Mouse (Mus musculus): ENCODE data around the gene Vmn1r86. TPM values are rescaled to one million over a fixed set of nuclear protein-coding genes. Genes with fewer than 3 reads are reported as not detected.

The Vmn1r86 gene
- not detected for polyA plus RNA-seq (2012; fragmentation: generic; extraction: Trizol)

GRCm38 (mm10) chr7:13119817-13120216 lies at the start of gene Vmn1r86:
Gene Vmn1r86 (minus strand): TSS chr7:13119917.

GRCm38 (mm10) chr7:13159268-13159667 lies 39.6 kb upstream of the Vmn1r86 start, which contains the start of gene Vmn1r88:
Gene Vmn1r88 (plus strand): TSS chr7:13159568.

GRCm38 (mm10) chr7:13140057-13140456 lies 20.3 kb upstream of the Vmn1r86 start, which contains the start of gene Vmn1r87:
Gene Vmn1r87 (minus strand): TSS chr7:13140157.

GRCm38 (mm10) chr7:13095073-13095472 lies 24.6 kb downstream of the Vmn1r86 start, which contains the start of gene Vmn1r85:
Gene Vmn1r85 (minus strand): TSS chr7:13095173.

GRCm38 (mm10) chr7:13054287-13055010 lies 65.3 kb downstream of the Vmn1r86 start, which contains the start of gene Mzf1:
Gene Mzf1 (minus strand): TSS chr7:13054764.

Other genes starting within 250 kb of the Vmn1r86 start
- 1 to 10 TPM in 1 of 2 experiments, under 1 TPM in 1; 0.20 to 2.1 TPM for gene Zfp128, start 238.7 kb downstream of the Vmn1r86 start, polyA plus RNA-seq (2012; fragmentation: generic; extraction: Trizol)
- gene Zscan22, start 222.1 kb downstream of the Vmn1r86 start, polyA plus RNA-seq (2012; fragmentation: generic; extraction: Trizol): 1 to 10 TPM; 1.5 to 5.6 TPM
- gene Rps5, start 197.6 kb downstream of the Vmn1r86 start, polyA plus RNA-seq (2012; fragmentation: generic; extraction: Trizol): 1,000 to 10,000 TPM; 2,873 to 4,278 TPM
- 1 to 10 TPM in 1 of 2 experiments, under 1 TPM in 1; 0.30 to 1.0 TPM for gene Rnf225, start 192.5 kb downstream of the Vmn1r86 start, polyA plus RNA-seq (2012; fragmentation: generic; extraction: Trizol)
- 1 to 10 TPM; 3.1 to 9.2 TPM for gene Zfp324, start 154.1 kb downstream of the Vmn1r86 start, polyA plus RNA-seq (2012; fragmentation: generic; extraction: Trizol)
- gene Zfp446, start 142.1 kb downstream of the Vmn1r86 start, polyA plus RNA-seq (2012; fragmentation: generic; extraction: Trizol): 1 to 10 TPM; 1.5 to 3.0 TPM
- gene Slc27a5, start 121.7 kb downstream of the Vmn1r86 start, polyA plus RNA-seq (2012; fragmentation: generic; extraction: Trizol): under 1 TPM in 1 of 2 experiments, not detected in 1; 0.04 TPM
- gene Trim28, start 120.8 kb downstream of the Vmn1r86 start, polyA plus RNA-seq (2012; fragmentation: generic; extraction: Trizol): 100 to 1,000 TPM; 465 to 613 TPM
- gene Zbtb45, start 109.9 kb downstream of the Vmn1r86 start, polyA plus RNA-seq (2012; fragmentation: generic; extraction: Trizol): 10 to 100 TPM; 16.4 to 22.3 TPM
- gene Chmp2a, start 85.1 kb downstream of the Vmn1r86 start, polyA plus RNA-seq (2012; fragmentation: generic; extraction: Trizol): 100 to 1,000 TPM; 141 to 255 TPM
- 100 to 1,000 TPM; 117 to 284 TPM for gene Ube2m, start 81.6 kb downstream of the Vmn1r86 start, polyA plus RNA-seq (2012; fragmentation: generic; extraction: Trizol)
- gene Mzf1, start 65.2 kb downstream of the Vmn1r86 start, polyA plus RNA-seq (2012; fragmentation: generic; extraction: Trizol): 1 to 10 TPM in 1 of 2 experiments, under 1 TPM in 1; 0.67 to 4.8 TPM
- gene Vmn1r85, start 24.7 kb downstream of the Vmn1r86 start, polyA plus RNA-seq (2012; fragmentation: generic; extraction: Trizol): not detected
- not detected for gene Vmn1r87, start 20.2 kb upstream of the Vmn1r86 start, polyA plus RNA-seq (2012; fragmentation: generic; extraction: Trizol)
- gene Vmn1r88, start 39.7 kb upstream of the Vmn1r86 start, polyA plus RNA-seq (2012; fragmentation: generic; extraction: Trizol): under 1 TPM in 1 of 2 experiments, not detected in 1; 0.02 TPM
- gene Vmn1r89, start 93.1 kb upstream of the Vmn1r86 start, polyA plus RNA-seq (2012; fragmentation: generic; extraction: Trizol): not detected
- gene Lig1, start 157.4 kb upstream of the Vmn1r86 start, polyA plus RNA-seq (2012; fragmentation: generic; extraction: Trizol): 100 to 1,000 TPM in 1 of 2 experiments, 10 to 100 TPM in 1; 40.3 to 121 TPM
- 1 to 10 TPM in 1 of 2 experiments, under 1 TPM in 1; 0.66 to 5.3 TPM for gene Zswim9, start 158.8 kb upstream of the Vmn1r86 start, polyA plus RNA-seq (2012; fragmentation: generic; extraction: Trizol)
- gene Pla2g4c, start 204.7 kb upstream of the Vmn1r86 start, polyA plus RNA-seq (2012; fragmentation: generic; extraction: Trizol): under 1 TPM; 0.01 to 0.09 TPM